Mouse (Mus musculus): ENCODE measurements around the gene Cavin4.

Cavin4 gene

DNA sequence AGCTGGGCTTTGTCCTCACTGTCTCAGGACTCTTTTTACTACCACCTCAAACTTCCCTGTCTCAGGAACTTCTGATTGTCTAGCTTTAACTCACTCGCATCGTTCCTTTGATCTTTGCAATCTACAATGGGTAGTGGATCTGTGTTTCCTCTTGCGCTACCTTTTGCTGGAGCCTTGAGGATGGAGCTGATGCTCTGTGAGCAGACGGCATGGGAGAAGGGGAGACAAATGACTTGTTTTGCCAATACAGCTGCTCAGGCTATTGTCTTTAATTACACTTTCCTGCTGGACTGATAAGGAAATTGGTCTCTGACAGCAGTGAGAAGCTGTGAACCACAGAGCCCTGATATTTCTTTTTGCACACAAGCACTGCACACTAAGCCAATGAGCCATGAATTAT is 53.5 kb downstream of the Cavin4 start:
- DNase-seq (ENCODE audit: extremely low read depth, insufficient read length, low spot score): no peak
